Mouse (Mus musculus): Measurements from ENCODE around the gene Gm36176.
"Not testable (repeated sequence)": the region's sequence is repeated elsewhere in the genome, so short reads cannot be mapped to it uniquely, and the experiment has no call there.

Gm36176 gene

DNA sequence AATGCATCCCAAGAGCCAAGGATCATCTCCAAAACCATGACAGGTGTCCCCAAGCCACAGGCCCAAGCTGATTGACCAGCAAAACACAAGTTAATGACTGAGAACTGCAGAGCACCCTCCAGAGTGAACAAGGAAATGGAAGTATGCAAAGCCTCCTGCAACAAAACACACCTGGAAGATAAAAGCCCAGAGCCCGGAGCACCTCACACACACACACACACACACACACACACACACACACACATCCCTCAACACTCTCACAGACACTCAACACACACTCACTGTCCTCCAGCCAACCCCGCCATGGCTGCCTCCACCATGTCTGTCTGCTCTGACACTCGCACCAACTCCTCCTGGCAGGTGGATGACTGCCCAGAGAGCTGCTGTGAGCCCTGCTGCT lies at the start of gene Gm36176:
Gene Gm36176 (plus strand): TSS at position 301 of the 400 bp plus-strand sequence.
- DNase-seq (ENCODE audit: low spot score in 2 of 2) = no peak

DNA sequence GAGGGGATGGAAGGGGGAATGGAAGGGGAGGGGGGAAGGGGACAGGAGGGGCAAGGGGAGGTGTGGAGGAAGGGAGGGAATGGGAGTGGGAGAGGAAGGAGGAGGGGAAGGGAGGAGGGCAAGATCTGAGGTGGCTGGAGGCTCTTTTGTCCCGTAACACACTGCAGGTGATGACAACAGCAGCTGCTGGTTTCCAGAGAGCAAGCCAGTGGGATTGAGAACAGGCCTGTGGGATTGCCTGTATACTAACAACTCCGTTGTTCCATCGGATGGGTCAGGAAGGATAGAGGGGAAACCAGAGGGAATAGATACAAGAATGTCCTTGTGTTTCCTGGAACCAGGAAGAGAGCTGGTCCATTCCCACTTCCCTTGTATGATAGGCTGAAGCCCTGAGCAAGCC lies 48.9 kb upstream of the Gm36176 start:
- DNase-seq (ENCODE audit: low spot score in 2 of 2) = no peak

DNA sequence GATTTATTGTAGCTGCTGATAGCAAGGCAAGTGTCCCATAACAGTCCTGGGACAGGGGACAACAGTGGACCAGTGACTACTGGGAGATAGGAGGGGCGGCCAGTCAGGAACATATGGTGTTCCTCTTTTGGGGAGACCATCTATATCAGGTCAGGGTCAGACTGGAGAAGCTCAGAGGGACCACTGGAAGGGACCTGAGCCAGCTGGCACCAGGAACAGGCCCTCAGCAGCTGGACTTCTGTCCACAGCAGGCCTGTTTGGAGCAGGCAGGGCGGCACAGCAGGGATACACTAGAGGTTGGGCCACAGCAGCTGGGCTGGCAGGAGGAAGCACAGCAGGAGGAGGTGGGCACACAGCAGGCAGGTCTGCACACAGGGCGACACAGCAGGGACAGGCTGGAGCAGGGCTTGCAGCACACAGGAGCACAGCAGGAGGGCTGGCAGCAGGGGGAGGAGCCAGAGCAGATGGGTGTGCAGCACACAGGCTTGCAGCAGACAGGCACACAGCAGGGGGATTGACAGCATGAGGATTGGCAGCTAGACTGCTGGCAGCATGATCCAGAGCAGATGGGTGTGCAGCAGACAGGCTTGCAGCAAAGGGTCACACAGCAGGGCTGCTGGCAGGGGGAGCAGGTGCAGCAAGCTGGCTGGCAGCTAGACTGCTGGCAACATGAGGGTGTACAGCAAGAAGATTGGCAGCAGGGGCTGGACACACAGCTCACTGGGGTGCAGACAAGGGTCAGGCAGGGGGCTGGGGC lies 48.3 kb upstream of the Gm36176 start:
- not testable (repeated sequence) for DNase-seq (ENCODE audit: low spot score in 2 of 2)

DNA sequence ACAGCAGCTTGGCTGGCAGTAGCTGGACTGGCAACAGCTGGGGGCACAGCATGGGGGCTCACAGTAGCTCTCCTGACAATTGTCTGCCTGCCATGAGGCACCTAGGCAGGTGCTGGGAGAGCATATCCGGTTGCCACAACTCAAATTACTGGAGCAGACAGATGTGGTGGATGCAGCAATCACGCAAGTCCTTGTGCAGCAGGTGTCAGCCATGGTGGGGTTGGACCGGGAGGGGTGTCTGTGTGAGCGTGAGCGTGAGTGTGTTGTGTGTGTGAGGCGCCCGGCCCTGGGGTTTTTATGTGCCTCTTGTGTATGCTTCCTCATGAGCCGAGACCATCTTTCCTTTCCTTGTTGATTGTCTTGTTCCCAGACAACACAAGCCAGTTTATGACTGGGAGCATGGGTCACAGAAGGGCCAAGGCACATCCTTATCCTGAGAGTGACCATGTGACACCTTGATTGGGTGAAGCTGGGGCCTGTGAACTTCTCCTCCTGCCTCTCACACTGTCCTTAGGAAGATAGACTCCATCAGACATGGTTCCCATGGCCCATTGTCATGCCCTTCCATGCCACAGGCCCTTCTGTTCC lies 47.6 kb upstream of the Gm36176 start, which contains the start of gene Gm19668:
Gene Gm19668 (minus strand): TSS at position 213 of the 588 bp plus-strand sequence.
- DNase-seq (ENCODE audit: low spot score in 2 of 2) = no peak

DNA sequence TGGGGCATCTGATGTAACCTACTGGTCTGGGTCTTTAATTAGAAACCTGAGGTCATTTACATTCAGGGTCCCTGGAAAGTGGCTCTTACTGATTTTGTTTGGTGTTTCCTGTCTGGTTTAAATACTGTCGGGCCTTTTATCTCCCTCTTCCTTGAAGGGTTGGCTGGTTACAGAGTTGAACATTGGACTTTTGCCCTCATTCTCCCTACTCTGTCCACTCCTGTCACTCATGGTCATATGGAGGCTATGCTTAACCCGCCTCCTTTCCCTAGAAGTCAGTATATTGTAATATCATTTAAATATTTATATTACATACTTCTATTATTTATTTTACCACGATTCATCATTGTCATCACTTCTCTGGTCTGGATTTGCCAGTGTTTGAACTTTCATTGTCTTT lies 42.5 kb upstream of the Gm36176 start:
- DNase-seq (ENCODE audit: low spot score in 2 of 2) = no peak

DNA sequence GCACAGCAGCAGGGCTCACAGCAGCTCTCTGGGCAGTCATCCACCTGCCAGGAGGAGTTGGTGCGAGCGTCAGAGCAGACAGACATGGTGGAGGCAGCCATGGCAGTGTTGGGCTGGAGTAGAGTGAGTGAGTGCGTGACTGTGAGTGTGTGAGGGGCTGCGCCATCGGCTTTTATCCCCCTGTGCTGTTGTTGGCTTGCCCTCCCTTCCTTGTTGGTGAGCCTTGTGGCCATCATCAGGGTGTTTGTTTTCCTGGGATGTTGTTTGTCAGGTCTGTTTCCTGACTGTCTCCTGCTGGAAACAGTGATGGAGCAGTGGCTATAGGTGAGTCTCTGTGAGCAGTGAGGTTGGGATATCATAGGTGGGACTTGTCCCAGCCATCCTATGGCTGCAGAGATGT lies 34.9 kb upstream of the Gm36176 start, which contains the start of gene Gm9507:
Gene Gm9507 (minus strand): TSS at position 101 of the 400 bp plus-strand sequence.
- DNase-seq (ENCODE audit: low spot score in 2 of 2) = peak in 1 of 2 experiments; percentile 2

DNA sequence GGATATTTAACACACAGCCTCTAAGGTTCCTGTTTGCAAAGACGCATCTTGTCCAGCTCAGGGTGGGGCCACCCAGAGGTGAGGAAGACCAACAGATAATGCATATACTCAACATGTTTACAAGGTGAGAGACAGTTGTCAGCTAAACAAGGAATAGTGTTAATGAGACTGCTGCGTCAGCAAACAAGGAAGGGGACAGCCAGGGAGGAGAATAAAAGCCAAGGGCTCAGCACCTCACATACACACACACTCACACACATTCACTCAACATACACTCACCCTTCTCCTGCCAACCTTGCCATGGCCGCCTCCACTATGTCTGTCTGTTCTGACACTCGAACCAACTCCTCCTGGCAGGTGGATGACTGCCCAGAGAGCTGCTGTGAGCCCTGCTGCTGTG lies 32.2 kb upstream of the Gm36176 start, which contains the start of gene Gm2696:
Gene Gm2696 (plus strand): TSS at position 301 of the 400 bp plus-strand sequence.
- DNase-seq (ENCODE audit: low spot score in 2 of 2) = no peak

DNA sequence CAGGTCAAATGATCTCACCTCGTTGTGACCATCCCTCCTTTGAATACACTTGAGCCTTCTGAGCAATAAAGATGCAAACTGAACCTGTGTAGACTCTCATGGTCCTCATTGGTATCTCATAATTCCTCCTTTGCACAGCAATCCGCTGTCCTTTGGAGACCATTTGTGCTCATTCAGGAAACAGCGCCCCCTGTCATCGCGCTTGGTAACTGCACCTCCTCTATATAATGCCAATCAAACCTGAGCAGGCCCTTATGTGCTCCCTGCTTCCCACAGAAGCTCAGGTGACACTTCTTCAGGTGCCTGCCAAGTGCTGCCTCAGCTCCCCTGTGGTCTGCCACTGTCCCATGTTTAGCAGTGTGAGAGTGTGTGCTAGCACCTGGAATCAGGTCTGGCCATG lies 31.1 kb upstream of the Gm36176 start:
- DNase-seq (ENCODE audit: low spot score in 2 of 2) = no peak

DNA sequence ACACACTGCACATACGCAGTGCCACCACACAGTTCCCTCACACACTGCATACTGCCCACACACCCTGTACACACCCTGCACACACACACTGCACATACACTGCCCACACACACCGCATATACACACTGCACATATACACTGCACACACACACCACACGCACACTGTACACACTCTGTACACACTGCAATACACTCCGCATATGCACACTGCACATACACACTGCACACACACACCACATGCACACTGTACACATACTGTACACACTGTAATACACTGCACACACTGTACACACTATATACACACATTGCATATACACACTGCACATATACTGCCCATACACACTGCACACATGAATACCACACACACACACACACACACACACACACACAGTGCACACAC lies 28.1 kb upstream of the Gm36176 start:
- no peak for DNase-seq (ENCODE audit: low spot score in 2 of 2)

DNA sequence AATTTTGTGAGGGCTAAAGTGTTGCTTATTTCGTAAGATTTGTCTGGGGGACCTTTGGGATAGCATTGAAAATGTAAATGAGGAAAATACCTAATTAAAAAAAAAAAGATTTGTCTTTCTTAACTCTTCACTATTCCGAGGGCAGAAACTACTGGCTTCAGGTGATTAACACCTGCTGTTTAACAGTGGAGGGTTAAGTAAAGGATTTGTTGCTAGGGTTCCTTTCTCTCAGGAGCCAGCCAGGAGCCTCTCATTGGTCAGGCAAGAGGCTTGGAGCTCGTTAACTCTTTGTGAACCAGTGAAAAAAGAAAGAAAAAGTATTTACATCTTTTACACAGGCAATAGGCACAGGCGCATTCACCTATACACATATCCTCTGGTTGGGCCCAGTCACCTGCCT lies 27.4 kb upstream of the Gm36176 start:
- no peak for DNase-seq (ENCODE audit: low spot score in 2 of 2)

DNA sequence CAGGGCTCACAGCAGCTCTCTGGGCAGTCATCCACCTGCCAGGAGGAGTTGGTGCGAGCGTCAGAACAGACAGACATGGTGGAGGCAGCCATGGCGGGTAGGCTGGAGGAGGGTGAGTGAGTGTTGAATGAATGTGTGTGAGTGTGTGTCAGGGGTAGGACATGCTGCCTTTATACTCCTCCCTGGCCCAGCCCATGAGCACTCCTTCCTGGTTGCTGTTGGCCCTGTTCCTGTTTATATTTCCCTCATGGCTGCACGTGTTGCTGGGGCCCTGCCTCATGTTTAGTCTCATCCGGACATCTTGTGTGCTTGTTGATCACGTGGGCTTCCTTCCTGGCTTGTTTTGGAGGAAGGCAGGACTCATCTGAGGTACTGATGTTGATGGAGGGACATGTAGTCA lies 19.7 kb upstream of the Gm36176 start, which contains the start of gene Krtap10-4:
Gene Krtap10-4 (minus strand): TSS at position 145 of the 400 bp plus-strand sequence.
- DNase-seq (ENCODE audit: low spot score in 2 of 2) = no peak

DNA sequence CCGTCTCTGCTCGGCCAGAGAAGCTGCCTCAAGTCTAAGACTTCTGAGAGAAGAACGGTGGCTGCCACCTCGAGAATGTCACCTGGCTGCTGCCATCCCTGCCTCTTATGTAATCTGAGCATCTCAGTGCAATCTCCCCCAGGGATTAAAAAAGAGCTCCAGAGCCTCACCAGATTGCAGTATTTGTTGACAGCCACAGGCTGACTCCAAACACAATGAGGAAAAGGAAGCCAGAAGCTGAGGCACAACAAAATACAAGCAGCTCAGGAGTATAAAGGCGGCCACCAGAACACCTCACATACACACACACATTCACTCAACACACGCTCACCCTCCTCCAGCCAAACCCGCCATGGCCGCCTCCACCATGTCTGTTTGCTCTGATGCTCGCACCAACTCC lies 11.0 kb upstream of the Gm36176 start, which contains the start of gene Krtap10-10:
Gene Krtap10-10 (plus strand): TSS at position 301 of the 400 bp plus-strand sequence.
- no peak for DNase-seq (ENCODE audit: low spot score in 2 of 2)

DNA sequence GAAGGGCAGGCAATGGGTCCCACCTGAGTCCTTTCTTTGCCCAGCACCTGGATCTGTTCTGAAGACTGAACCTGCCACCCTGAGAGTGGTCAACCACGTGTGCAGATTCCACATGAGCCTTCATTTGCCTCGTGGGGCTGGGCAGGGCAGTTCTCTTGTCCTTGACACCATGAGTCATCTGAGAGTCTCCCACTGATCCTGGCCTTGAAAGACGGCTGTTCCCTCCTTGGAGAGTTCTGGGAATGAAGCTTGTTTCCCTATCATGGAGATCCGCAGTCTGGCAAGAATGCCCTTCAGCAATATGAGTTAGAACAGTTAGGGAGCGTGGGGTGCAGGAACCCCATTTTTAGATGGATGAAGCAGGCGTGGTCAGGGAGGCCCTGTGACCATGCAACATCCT lies 7.6 kb upstream of the Gm36176 start:
- DNase-seq (ENCODE audit: low spot score in 2 of 2) = no peak

DNA sequence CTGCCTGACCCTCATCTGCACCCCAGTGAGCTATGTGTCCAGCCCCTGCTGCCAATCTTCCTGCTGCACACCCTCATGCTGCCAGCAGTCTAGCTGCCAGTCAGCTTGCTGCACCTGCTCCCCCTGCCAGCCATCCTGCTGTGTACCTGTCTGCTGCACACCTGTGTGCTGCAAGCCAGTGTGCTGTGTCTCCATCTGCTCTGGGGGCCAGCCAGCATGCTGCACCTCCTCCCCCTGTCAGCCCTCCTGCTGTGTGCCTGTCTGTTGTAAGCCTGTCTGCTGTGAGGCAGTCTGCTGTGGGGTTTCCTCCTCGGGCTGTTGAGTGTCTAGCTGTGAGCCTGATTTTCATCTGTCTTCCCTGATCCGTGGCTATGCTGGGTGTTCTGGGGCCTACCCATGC lies 358 bp downstream of the Gm36176 start:
- DNase-seq (ENCODE audit: low spot score in 2 of 2) = no peak

DNA sequence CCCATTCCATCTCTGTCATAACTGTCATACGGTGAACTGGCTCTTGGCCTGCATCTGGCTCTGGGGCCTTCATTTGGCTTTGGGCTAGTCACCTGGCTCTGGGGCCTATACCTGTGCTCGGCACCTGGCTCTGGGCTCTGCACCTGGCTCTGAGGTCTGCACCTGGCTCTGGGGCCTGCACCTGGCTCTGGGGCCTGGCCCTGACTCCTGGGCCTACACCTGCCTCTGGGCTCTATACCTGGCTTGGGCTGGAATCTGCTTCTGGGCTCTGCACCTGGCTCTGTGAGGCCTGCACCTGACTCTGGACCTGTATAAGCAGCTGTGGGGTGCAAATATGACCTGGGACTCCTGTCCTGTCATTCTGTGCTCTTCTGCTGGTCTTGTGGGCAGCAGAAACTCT lies 935 bp downstream of the Gm36176 start:
- DNase-seq (ENCODE audit: low spot score in 2 of 2) = no peak

DNA sequence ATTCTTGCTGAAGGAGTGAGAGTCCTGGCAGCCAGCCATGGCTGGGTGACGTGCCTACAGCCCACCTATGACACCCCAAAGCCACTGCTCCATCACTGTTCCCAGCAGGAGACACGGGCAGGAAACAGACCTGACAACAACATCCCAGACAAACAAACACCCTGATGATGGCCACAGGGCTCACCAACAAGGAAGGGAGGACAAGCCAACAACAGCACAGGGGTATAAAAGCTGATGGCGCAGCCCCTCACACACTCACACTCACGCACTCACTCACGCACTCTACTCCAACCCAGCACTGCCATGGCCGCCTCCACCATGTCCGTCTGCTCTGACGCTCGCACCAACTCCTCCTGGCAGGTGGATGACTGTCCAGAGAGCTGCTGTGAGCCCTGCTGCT lies 6.0 kb downstream of the Gm36176 start, which contains the start of gene Gm10318:
Gene Gm10318 (plus strand): TSS at position 301 of the 400 bp plus-strand sequence.
- DNase-seq (ENCODE audit: low spot score in 2 of 2) = no peak

DNA sequence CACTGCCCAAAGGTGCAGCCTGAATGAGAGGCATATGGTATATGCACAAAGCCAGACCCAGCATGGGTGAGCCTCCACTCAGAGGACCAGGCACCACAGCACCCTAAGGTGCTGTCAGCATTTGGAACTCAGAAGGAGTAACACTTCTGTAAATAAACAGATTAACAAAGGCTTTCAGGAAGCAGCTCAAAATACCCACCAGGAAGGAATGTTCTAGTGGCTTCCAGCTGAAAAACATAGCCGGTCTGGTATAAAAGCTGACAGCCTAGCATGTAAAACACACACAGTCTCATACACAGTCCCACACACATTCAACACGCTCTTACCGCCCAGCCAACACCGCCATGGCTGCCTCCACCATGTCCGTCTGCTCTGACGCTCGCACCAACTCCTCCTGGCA lies 15.1 kb downstream of the Gm36176 start, which contains the start of gene Gm3285:
Gene Gm3285 (plus strand): TSS at position 301 of the 400 bp plus-strand sequence.
- no peak for DNase-seq (ENCODE audit: low spot score in 2 of 2)

DNA sequence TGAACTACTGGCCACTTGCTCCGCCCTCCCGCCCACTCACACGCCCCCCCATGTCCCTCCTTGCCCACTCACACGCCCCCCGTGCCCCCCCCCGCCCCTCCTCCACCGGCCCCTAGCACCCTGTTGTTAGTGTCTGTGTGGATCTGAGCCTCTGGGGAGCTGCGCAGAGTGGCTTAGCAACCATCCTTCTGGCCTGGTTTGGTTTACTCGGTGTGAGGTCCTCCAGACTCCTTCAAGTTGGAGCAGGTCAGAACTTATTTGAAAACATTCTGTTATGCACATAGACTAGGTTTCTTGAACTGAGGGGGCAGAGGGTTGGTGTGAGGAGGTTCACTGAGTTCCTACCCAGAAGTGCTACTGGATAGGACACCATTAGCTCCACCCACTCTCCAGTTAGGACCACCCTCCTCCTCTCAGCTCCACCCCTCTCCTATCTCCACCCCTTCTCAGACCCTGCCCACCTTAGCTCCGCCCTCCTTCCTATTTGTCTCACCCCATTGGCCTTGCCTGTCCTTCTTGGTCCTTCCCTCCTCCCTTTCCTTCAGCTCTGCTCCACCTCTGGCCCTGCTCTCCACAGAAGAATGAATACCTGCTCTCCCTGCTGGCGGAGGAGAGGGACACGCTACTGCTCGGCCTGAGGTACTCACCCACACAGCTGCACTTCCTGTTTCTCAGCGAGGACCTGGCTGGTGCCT lies 17.6 kb downstream of the Gm36176 start:
- DNase-seq (ENCODE audit: low spot score in 2 of 2) = no peak

DNA sequence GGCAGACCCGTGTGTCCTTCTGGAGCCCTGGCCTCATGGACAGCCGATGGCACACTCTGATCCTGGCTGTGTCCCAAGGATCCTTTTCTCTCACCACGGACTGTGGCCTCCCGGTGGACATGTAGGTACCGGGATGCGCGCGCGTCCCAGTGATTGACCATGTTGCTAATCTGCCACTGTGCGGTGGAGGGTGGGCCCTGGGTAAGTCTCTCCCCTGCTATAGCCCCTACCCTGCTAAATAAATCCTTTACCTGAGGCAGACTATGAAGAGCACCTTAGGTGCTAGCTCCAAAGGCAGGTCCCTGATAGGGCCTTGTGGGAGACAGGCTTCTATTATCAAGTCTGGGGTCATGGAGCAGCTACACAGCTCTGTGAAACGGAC lies 18.1 kb downstream of the Gm36176 start:
- no peak for DNase-seq (ENCODE audit: low spot score in 2 of 2)

DNA sequence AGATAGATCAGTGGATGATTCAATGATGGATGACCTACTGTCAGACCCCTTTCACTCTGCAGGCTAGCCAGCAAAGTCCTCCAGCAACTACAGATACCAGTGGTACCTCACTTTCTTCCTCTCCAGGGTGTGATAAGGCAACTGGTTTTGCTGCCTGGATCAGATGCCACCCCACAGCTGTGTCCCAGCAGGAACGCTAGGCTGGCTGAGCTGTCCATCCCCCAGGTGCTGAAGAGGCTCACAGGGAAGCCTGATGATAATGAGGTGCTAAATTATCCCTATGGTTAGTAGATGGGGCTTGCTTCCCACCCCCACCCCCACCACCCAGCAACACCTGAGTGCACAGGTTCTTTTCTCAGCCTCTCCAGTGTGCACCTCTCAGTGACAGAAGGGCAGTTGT lies 20.9 kb downstream of the Gm36176 start:
- no peak for DNase-seq (ENCODE audit: low spot score in 2 of 2)

DNA sequence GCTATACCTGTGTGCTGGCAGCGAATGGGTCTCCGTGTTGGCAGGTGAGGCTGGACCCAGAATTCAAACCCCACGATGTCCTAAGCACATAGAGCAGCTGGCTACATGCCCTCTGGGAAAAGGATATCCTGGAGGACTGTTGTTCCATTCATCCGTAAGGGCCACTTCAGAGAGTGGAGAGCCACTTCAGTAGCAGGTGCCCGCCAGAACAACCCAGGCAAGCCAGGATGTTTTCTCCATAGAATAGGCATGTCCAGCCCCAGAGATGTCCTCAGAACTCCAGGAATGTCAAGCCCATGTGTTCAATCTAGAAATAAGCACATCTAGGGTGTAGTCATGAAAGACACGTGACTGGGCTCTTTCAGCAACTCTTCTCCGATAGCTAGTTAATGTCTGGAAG lies 23.0 kb downstream of the Gm36176 start:
- no peak for DNase-seq (ENCODE audit: low spot score in 2 of 2)

DNA sequence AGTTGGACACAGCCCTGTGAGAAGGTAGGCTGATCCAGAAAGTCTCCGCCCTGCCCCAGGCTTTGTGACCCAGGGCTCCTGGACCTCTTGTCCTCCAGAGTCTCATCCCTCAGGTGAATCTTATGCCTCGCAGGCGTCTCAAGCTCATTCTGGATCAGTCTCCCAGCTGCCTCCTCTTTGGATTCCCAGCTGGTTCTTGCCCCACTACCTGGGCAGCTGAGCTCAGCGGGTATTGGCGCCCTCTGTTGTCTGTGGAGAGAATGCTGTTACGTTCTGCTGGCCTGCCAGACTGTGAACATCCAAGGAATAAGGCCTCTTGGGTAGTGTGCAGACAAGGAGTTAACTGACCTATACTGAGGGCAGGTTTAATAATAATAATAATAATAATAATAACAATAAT lies 32.4 kb downstream of the Gm36176 start:
- DNase-seq (ENCODE audit: low spot score in 2 of 2) = no peak

Data from cerebellum, postnatal 4 days (tissue).